Mouse (Mus musculus) forebrain, embryonic 13.5 days (tissue): ENCODE data around the gene Akr1b8. TPM values are rescaled to one million over a fixed set of nuclear protein-coding genes. Genes with fewer than 3 reads are reported as not detected.
"Not testable (repeated sequence)": the region's sequence is repeated elsewhere in the genome, so short reads cannot be mapped to it uniquely, and the experiment has no call there.

Experiments
- ATAC-seq: fragments of 200-750 bp; cut with Nextera tagmentation; 2 replicates; pipeline ENCODE4 v1.8.0; 2017
- H3K27ac ChIP-seq: fragments of 300-500 bp; sonication (generic); 2 replicates; pipeline ENCODE4 v1.5.1; 2015; ENCODE audit warnings: inconsistent platforms, mild to moderate bottlenecking, moderate library complexity
- H3K27me3 ChIP-seq: fragments of 300-500 bp; sonication (generic); 2 replicates; pipeline ENCODE4 v1.6.1; 2015; ENCODE audit warnings: mild to moderate bottlenecking, inconsistent platforms
- H3K36me3 ChIP-seq: fragments of 300-500 bp; sonication (generic); 2 replicates; pipeline ENCODE4 v1.6.1; 2015; ENCODE audit warnings: mild to moderate bottlenecking, inconsistent platforms; ENCODE audit not compliant: poor library complexity, severe bottlenecking
- H3K4me1 ChIP-seq: fragments of 300-500 bp; sonication (generic); 2 replicates; pipeline ENCODE4 v1.6.1; 2015; ENCODE audit warnings: inconsistent platforms
- H3K4me2 ChIP-seq: fragments of 300-500 bp; sonication (generic); 2 replicates; pipeline ENCODE4 v1.6.1; 2015; ENCODE audit warnings: inconsistent platforms, mild to moderate bottlenecking, moderate library complexity
- H3K4me3 ChIP-seq: fragments of 300-500 bp; sonication (generic); 2 replicates; pipeline ENCODE4 v1.5.1; 2015; ENCODE audit warnings: mild to moderate bottlenecking, inconsistent platforms
- H3K9ac ChIP-seq: fragments of 300-500 bp; sonication (generic); 2 replicates; pipeline ENCODE4 v1.6.1; 2015; ENCODE audit warnings: mild to moderate bottlenecking, inconsistent platforms
- H3K9me3 ChIP-seq: fragments of 300-500 bp; sonication (generic); replicated peaks from 2 replicates; pipeline ENCODE4 v1.6.1; 2016; ENCODE audit warnings: inconsistent platforms
- WGBS: fragments of 180-500 bp; shearing (Covaris S2); methylation state at CpG from one replicate; pipeline ENCODE4 v1.1.7; 2015; 5-methylcytosine and 5-hydroxymethylcytosine counted together
- polyA plus RNA-seq: library from polyadenylated mRNA; unstranded; fragments of >200 nt; fragmentation: Nextera tagmentation; extraction: Ambion mirVana; gene quantifications from 2 replicates; pipeline ENCODE4 v1.2.1, GENCODE M21; 2015

The Akr1b8 gene
- polyA plus RNA-seq, 1 experiment from 2014 or later = 7.4 TPM

- H3K9me3 ChIP-seq = no peaks in the 10 kb centered on the region
- no peaks in the 10 kb centered on the region for H3K4me1 ChIP-seq
- H3K27ac ChIP-seq = no peak overlapping the region
- ATAC-seq = no peak
- no peak overlapping the region for H3K4me2 ChIP-seq
- no peaks in the 10 kb centered on the region for H3K36me3 ChIP-seq
- H3K27me3 ChIP-seq = no peaks in the 10 kb centered on the region
- WGBS = 86% methylated on average over 5 of the region's 5 CpGs
- no peak overlapping the region for H3K9ac ChIP-seq
- H3K4me3 ChIP-seq = no peak overlapping the region
Observed at GRCm38 (mm10) chr6:34331379-34331778, 22.5 kb upstream of the Akr1b8 start.

GRCm38 (mm10) chr6:34331804-34332203 is 22.1 kb upstream of the Akr1b8 start:
- ATAC-seq, H3K9ac ChIP-seq, H3K27ac ChIP-seq, H3K9me3 ChIP-seq, H3K4me1 ChIP-seq, H3K27me3 ChIP-seq, H3K4me3 ChIP-seq, H3K36me3 ChIP-seq, H3K4me2 ChIP-seq: not testable (repeated sequence)
- 89% methylated on average over 12 of the region's 12 CpGs for whole genome bisulfite sequencing

- Histone ChIP-seq H3K9ac (no peak overlapping the region), H3K4me3 (no peak overlapping the region), H3K9me3 (no peaks in the 10 kb centered on the region), H3K27ac (no peak overlapping the region), H3K27me3 (no peaks in the 10 kb centered on the region), H3K4me2 (no peak overlapping the region), H3K36me3 (no peaks in the 10 kb centered on the region), H3K4me1 (no peaks in the 10 kb centered on the region)
- no peak for ATAC-seq
- WGBS = 93% methylated on average over 5 of the region's 5 CpGs
Observed at GRCm38 (mm10) chr6:34334673-34335072, 19.2 kb upstream of the Akr1b8 start.

GRCm38 (mm10) chr6:34337799-34338198 is 16.1 kb upstream of the Akr1b8 start:
- no peak overlapping the region for H3K4me2 ChIP-seq
- H3K36me3 ChIP-seq = no peaks in the 10 kb centered on the region
- H3K9me3 ChIP-seq = no peaks in the 10 kb centered on the region
- no peaks in the 10 kb centered on the region for H3K4me1 ChIP-seq
- ATAC-seq = no peak
- H3K27ac ChIP-seq = no peak overlapping the region
- 77% methylated on average over 2 of the region's 2 CpGs for WGBS
- H3K9ac ChIP-seq = no peak overlapping the region
- H3K27me3 ChIP-seq = no peaks in the 10 kb centered on the region
- H3K4me3 ChIP-seq = no peak overlapping the region

GRCm38 (mm10) chr6:34341991-34342390 is 11.9 kb upstream of the Akr1b8 start:
- Histone ChIP-seq H3K4me2 (no peak overlapping the region), H3K4me3 (no peak overlapping the region), H3K27me3 (no peaks in the 10 kb centered on the region), H3K9me3 (no peaks in the 10 kb centered on the region), H3K9ac (no peak overlapping the region), H3K36me3 (no peaks in the 10 kb centered on the region), H3K4me1 (0 out of 2 replicates have a peak, but pooled peaks cover 4% of the 10 kb centered on the region), H3K27ac (no peak overlapping the region)
- no peak for ATAC-seq
- 86% methylated on average over 4 of the region's 4 CpGs for WGBS

- no peak for ATAC-seq
- Histone ChIP-seq H3K27me3 (no peaks in the 10 kb centered on the region), H3K4me3 (no peak overlapping the region), H3K4me2 (no peak overlapping the region), H3K4me1 (0 out of 2 replicates have a peak, but pooled peaks cover 4% of the 10 kb centered on the region), H3K27ac (no peak overlapping the region), H3K9ac (no peak overlapping the region), H3K36me3 (no peaks in the 10 kb centered on the region), H3K9me3 (no peaks in the 10 kb centered on the region)
- WGBS = 93% methylated on average over 2 of the region's 2 CpGs
Observed at GRCm38 (mm10) chr6:34342476-34342875, 11.4 kb upstream of the Akr1b8 start.

GRCm38 (mm10) chr6:34343426-34343825 is 10.5 kb upstream of the Akr1b8 start:
- Histone ChIP-seq H3K27me3 (no peaks in the 10 kb centered on the region), H3K9ac (no peak overlapping the region), H3K4me2 (no peak overlapping the region), H3K36me3 (no peaks in the 10 kb centered on the region), H3K9me3 (no peaks in the 10 kb centered on the region), H3K27ac (no peak overlapping the region), H3K4me1 (0 out of 2 replicates have a peak, but pooled peaks cover 4% of the 10 kb centered on the region), H3K4me3 (no peak overlapping the region)
- no peak for ATAC-seq
- WGBS = 87% methylated on average over 6 of the region's 6 CpGs

- ATAC-seq = no peak
- Histone ChIP-seq H3K4me3 (no peak overlapping the region), H3K9me3 (no peaks in the 10 kb centered on the region), H3K4me2 (no peak overlapping the region; the same call in 1 of the 2 replicates), H3K9ac (no peak overlapping the region), H3K27me3 (no peaks in the 10 kb centered on the region), H3K36me3 (no peaks in the 10 kb centered on the region), H3K4me1 (0 out of 2 replicates have a peak, but pooled peaks cover 4% of the 10 kb centered on the region), H3K27ac (no peak overlapping the region)
- 41% methylated on average over 10 of the region's 10 CpGs for WGBS
Observed at GRCm38 (mm10) chr6:34344135-34344850, 9.6 kb upstream of the Akr1b8 start.

GRCm38 (mm10) chr6:34344935-34345334 is 9.0 kb upstream of the Akr1b8 start:
- no peak overlapping the region for H3K27ac ChIP-seq
- no peak for ATAC-seq
- H3K4me3 ChIP-seq = no peak overlapping the region
- WGBS = 15% methylated on average over 9 of the region's 9 CpGs
- no peaks in the 10 kb centered on the region for H3K27me3 ChIP-seq
- 0 out of 2 replicates have a peak, but pooled peaks cover 4% of the 10 kb centered on the region for H3K4me1 ChIP-seq
- H3K9ac ChIP-seq = no peak overlapping the region
- no peaks in the 10 kb centered on the region for H3K9me3 ChIP-seq
- H3K4me2 ChIP-seq = peak overlapping the region; percentile 10; the same call in 1 of the 2 replicates
- no peaks in the 10 kb centered on the region for H3K36me3 ChIP-seq

GRCm38 (mm10) chr6:34346096-34346898 is 7.6 kb upstream of the Akr1b8 start:
- Histone ChIP-seq H3K4me1 (0 out of 2 replicates have a peak, but pooled peaks cover 4% of the 10 kb centered on the region), H3K4me3 (no peak overlapping the region), H3K9me3 (no peaks in the 10 kb centered on the region), H3K9ac (no peak overlapping the region), H3K36me3 (no peaks in the 10 kb centered on the region), H3K4me2 (no peak overlapping the region), H3K27ac (no peak overlapping the region), H3K27me3 (no peaks in the 10 kb centered on the region)
- peak; percentile 78 for ATAC-seq
- WGBS = 50% methylated on average over 14 of the region's 14 CpGs

GRCm38 (mm10) chr6:34350037-34350699 is 3.8 kb upstream of the Akr1b8 start:
- Histone ChIP-seq H3K9me3 (no peaks in the 10 kb centered on the region), H3K36me3 (no peaks in the 10 kb centered on the region), H3K4me3 (no peak overlapping the region), H3K27ac (no peak overlapping the region), H3K4me2 (no peak overlapping the region), H3K9ac (no peak overlapping the region), H3K27me3 (no peaks in the 10 kb centered on the region), H3K4me1 (peaks cover 8% of the 10 kb centered on the region; the same call in 1 of the 2 replicates)
- no peak for ATAC-seq
- 92% methylated on average over 12 of the region's 12 CpGs for WGBS

GRCm38 (mm10) chr6:34351481-34351880 is 2.4 kb upstream of the Akr1b8 start:
- not testable (repeated sequence) for H3K27me3 ChIP-seq, H3K4me2 ChIP-seq, H3K4me1 ChIP-seq, H3K27ac ChIP-seq, H3K9ac ChIP-seq, H3K36me3 ChIP-seq, H3K4me3 ChIP-seq, ATAC-seq, H3K9me3 ChIP-seq
- 46% methylated on average over 10 of the region's 10 CpGs for WGBS
